Mouse (Mus musculus) neural tube, embryonic 11.5 days (tissue): ENCODE data around the gene Gm42791. TPM values are rescaled to one million over a fixed set of nuclear protein-coding genes. Genes with fewer than 3 reads are reported as not detected.

ENCODE experiments used
- ATAC-seq: fragments of 200-750 bp; cut with Nextera tagmentation; 2 replicates; pipeline ENCODE4 v1.8.0; 2017; ENCODE audit warnings: moderate number of reproducible peaks, mild to moderate bottlenecking, moderate TSS enrichment, moderate library complexity; ENCODE audit not compliant: insufficient read depth, low FRiP score, low TSS enrichment
- DNase-seq: peaks from one replicate; pipeline ENCODE4 v3.0.0-alpha.2; 2015; ENCODE audit warnings: low spot score
- H3K27ac ChIP-seq: fragments of 300-500 bp; sonication (generic); 2 replicates; pipeline ENCODE4 v1.5.1; 2014; ENCODE audit warnings: low read depth, mild to moderate bottlenecking, low read length
- H3K27me3 ChIP-seq: fragments of 300-500 bp; sonication (generic); 2 replicates; pipeline ENCODE4 v1.6.1; 2014; ENCODE audit warnings: mild to moderate bottlenecking, low read length, mixed read lengths; ENCODE audit not compliant: control insufficient read depth, insufficient read depth
- H3K36me3 ChIP-seq: fragments of 300-500 bp; sonication (generic); 2 replicates; pipeline ENCODE4 v1.6.1; 2014; ENCODE audit warnings: mild to moderate bottlenecking, low read length, moderate library complexity, mixed read lengths; ENCODE audit not compliant: control insufficient read depth, insufficient read depth
- H3K4me1 ChIP-seq: fragments of 300-500 bp; sonication (generic); 2 replicates; pipeline ENCODE4 v1.6.1; 2014; ENCODE audit warnings: low read length, mixed read lengths; ENCODE audit not compliant: control insufficient read depth, insufficient read depth
- H3K4me2 ChIP-seq: fragments of 300-500 bp; sonication (generic); 2 replicates; pipeline ENCODE4 v1.6.1; 2014; ENCODE audit warnings: low read depth, mild to moderate bottlenecking, moderate library complexity
- H3K4me3 ChIP-seq: fragments of 300-500 bp; sonication (generic); 2 replicates; pipeline ENCODE4 v1.5.1; 2014; ENCODE audit warnings: low read depth, low read length
- H3K9ac ChIP-seq: fragments of 300-500 bp; sonication (generic); 2 replicates; pipeline ENCODE4 v1.6.1; 2014; ENCODE audit warnings: mild to moderate bottlenecking, low read length
- H3K9me3 ChIP-seq: fragments of 300-500 bp; sonication (generic); 2 replicates; pipeline ENCODE4 v1.6.1; 2016; ENCODE audit warnings: low read length; ENCODE audit not compliant: control insufficient read depth
- WGBS: fragments of 180-500 bp; shearing (Covaris S2); extraction: QIAGEN DNeasy Blood & Tissue Kit; methylation state at CpG from one replicate; pipeline ENCODE4 v1.1.7; 2014; 5-methylcytosine and 5-hydroxymethylcytosine counted together
- polyA plus RNA-seq: library from polyadenylated mRNA; unstranded; fragments of >200 nt; fragmentation: Nextera tagmentation; extraction: Ambion mirVana; gene quantifications from 2 replicates; pipeline ENCODE4 v1.2.1, GENCODE M21; 2014

Gene Gm42791
- polyA plus RNA-seq, 1 experiment from 2014 or later, result 2.0 TPM

- Histone ChIP-seq H3K36me3 (no peaks in the 10 kb centered on the region), H3K4me3 (no peak overlapping the region), H3K27ac (no peak overlapping the region), H3K9me3 (no peaks in the 10 kb centered on the region), H3K9ac (no peak overlapping the region), H3K27me3 (no peaks in the 10 kb centered on the region), H3K4me2 (no peak overlapping the region), H3K4me1 (0 out of 2 replicates have a peak, but pooled peaks cover 10% of the 10 kb centered on the region)
- 87% methylated on average over 6 of the region's 6 CpGs for WGBS
- ATAC-seq, result no peak
- DNase-seq, result no peak
Measured at GRCm38 (mm10) chr5:148935871-148936270, 59.1 kb downstream of the Gm42791 start.

- Histone ChIP-seq H3K4me1 (0 out of 2 replicates have a peak, but pooled peaks cover 10% of the 10 kb centered on the region), H3K4me2 (no peak overlapping the region), H3K4me3 (no peak overlapping the region), H3K27ac (no peak overlapping the region), H3K27me3 (no peaks in the 10 kb centered on the region), H3K9ac (peak overlapping the region; percentile 4; the same call in 1 of the 2 replicates), H3K36me3 (no peaks in the 10 kb centered on the region), H3K9me3 (no peaks in the 10 kb centered on the region)
- WGBS, result 44% methylated on average over 7 of the region's 7 CpGs
- ATAC-seq (no peak), DNase-seq (no peak)
Measured at GRCm38 (mm10) chr5:148935071-148935821, 59.7 kb downstream of the Gm42791 start.

GRCm38 (mm10) chr5:148934457-148934856, 60.5 kb downstream of the Gm42791 start:
- 0 out of 2 replicates have a peak, but pooled peaks cover 7% of the 10 kb centered on the region for H3K4me1 ChIP-seq
- H3K27me3 ChIP-seq, result no peaks in the 10 kb centered on the region
- no peak overlapping the region for H3K4me2 ChIP-seq
- no peak overlapping the region for H3K4me3 ChIP-seq
- no peaks in the 10 kb centered on the region for H3K9me3 ChIP-seq
- WGBS, result 27% methylated on average over 6 of the region's 6 CpGs
- peak; percentile 29 for DNase-seq
- ATAC-seq, result peak; percentile 81
- no peaks in the 10 kb centered on the region for H3K36me3 ChIP-seq
- H3K27ac ChIP-seq, result no peak overlapping the region
- no peak overlapping the region for H3K9ac ChIP-seq

DNA sequence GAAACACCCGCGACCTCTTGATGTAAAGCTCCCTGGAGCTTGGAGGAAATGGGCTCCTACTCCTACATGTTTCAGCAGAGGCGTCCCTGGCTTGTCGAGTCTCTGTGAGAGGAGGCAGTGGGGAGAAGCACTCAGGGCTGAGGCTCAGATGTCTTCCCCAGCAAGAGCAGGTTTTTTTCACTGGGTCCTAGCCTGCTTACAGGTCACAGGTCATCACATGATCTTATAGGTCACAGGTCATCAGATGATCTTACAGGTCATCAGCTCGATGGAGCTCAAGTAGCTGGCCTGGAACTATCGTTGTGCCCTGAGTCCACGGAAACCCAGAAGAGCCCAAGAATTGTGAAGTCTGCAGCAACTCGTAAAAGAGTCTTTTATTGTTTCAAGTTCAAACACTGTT, 61.2 kb downstream of the Gm42791 start:
- WGBS, result 44% methylated on average over 8 of the region's 8 CpGs
- Histone ChIP-seq H3K4me3 (no peak overlapping the region), H3K9ac (no peak overlapping the region), H3K4me1 (0 out of 2 replicates have a peak, but pooled peaks cover 10% of the 10 kb centered on the region), H3K9me3 (no peaks in the 10 kb centered on the region), H3K36me3 (no peaks in the 10 kb centered on the region), H3K27me3 (no peaks in the 10 kb centered on the region), H3K27ac (no peak overlapping the region), H3K4me2 (no peak overlapping the region)
- no peak for DNase-seq
- no peak for ATAC-seq

GRCm38 (mm10) chr5:148931301-148931700, 63.6 kb downstream of the Gm42791 start:
- Histone ChIP-seq H3K27ac (no peak overlapping the region), H3K4me3 (no peak overlapping the region), H3K9me3 (no peaks in the 10 kb centered on the region), H3K4me1 (0 out of 2 replicates have a peak, but pooled peaks cover 15% of the 10 kb centered on the region), H3K4me2 (no peak overlapping the region), H3K36me3 (no peaks in the 10 kb centered on the region), H3K9ac (no peak overlapping the region), H3K27me3 (no peaks in the 10 kb centered on the region)
- no peak for DNase-seq
- 89% methylated on average over 1 of the region's 1 CpGs for WGBS
- ATAC-seq, result no peak

DNA sequence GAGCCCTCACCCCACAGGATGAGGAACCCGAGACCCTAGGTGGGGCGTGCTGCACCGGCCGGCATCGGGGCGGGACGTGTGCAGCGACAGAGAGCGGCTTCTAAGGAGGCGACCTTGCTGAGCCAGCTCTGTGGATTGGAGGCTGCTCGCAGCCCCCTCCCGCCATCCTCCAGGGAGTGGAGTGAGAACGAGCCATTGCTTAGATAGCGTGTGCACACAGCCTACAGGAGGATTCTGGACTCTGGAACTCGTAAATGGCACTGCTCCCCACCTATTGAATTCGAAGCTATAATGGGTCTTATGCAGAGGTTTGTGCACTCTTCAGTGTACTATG, 65.9 kb downstream of the Gm42791 start, which contains the start of gene Katnal1:
Gene Katnal1 (minus strand): TSS at position 205 of the 334 bp plus-strand sequence.
- H3K27me3 ChIP-seq, result no peaks in the 10 kb centered on the region
- ATAC-seq (no peak), DNase-seq (no peak)
- H3K27ac ChIP-seq, result peak within 1 kb of the TSS; percentile 94
- H3K36me3 ChIP-seq, result no peaks in the 10 kb centered on the region
- peak within 1 kb of the TSS; percentile 73 for H3K4me2 ChIP-seq
- 0 out of 2 replicates have a peak, but pooled peaks cover 11% of the 10 kb centered on the region for H3K4me1 ChIP-seq
- no peaks in the 10 kb centered on the region for H3K9me3 ChIP-seq
- peak within 1 kb of the TSS; percentile 93 for H3K9ac ChIP-seq
- WGBS, result under 1% methylated on average over 16 of the region's 16 CpGs
- peak within 1 kb of the TSS; percentile 71 for H3K4me3 ChIP-seq

GRCm38 (mm10) chr5:148928382-148929115, 66.4 kb downstream of the Gm42791 start:
- Histone ChIP-seq H3K4me3 (peak overlapping the region; percentile 71), H3K4me2 (peak overlapping the region; percentile 73), H3K4me1 (0 out of 2 replicates have a peak, but pooled peaks cover 9% of the 10 kb centered on the region), H3K27me3 (no peaks in the 10 kb centered on the region), H3K9ac (peak overlapping the region; percentile 93), H3K27ac (peak overlapping the region; percentile 94), H3K9me3 (no peaks in the 10 kb centered on the region), H3K36me3 (no peaks in the 10 kb centered on the region)
- peak; percentile 98 for ATAC-seq
- under 1% methylated on average over 69 of the region's 69 CpGs for WGBS
- peak; percentile 96 for DNase-seq

- H3K27me3 ChIP-seq, result no peaks in the 10 kb centered on the region
- H3K4me1 ChIP-seq, result 0 out of 2 replicates have a peak, but pooled peaks cover 9% of the 10 kb centered on the region
- peak overlapping the region; percentile 94 for H3K27ac ChIP-seq
- no peak for DNase-seq
- H3K4me2 ChIP-seq, result peak overlapping the region; percentile 61
- peak overlapping the region; percentile 71 for H3K4me3 ChIP-seq
- no peak for ATAC-seq
- no peaks in the 10 kb centered on the region for H3K36me3 ChIP-seq
- no peaks in the 10 kb centered on the region for H3K9me3 ChIP-seq
- H3K9ac ChIP-seq, result peak overlapping the region; percentile 93
- WGBS, result 62% methylated on average over 5 of the region's 5 CpGs
Measured at GRCm38 (mm10) chr5:148927717-148928223, 67.2 kb downstream of the Gm42791 start.
